Mouse (Mus musculus) hindbrain, postnatal 0 days (tissue): Measurements from ENCODE around the gene Dgcr2. TPM values are rescaled to one million over a fixed set of nuclear protein-coding genes. Genes with fewer than 3 reads are reported as not detected.
A peak's percentile ranks its signal among the peaks of the same experiment; 100 is the strongest.

Experiments used
- ATAC-seq: fragments of 200-750 bp; cut with Nextera tagmentation; 2 replicates; pipeline ENCODE4 v1.8.0; 2017; ENCODE audit warnings: mild to moderate bottlenecking, moderate TSS enrichment, moderate library complexity
- DNase-seq: peaks from one replicate; pipeline ENCODE4 v3.0.0-alpha.2; 2015; ENCODE audit warnings: low spot score
- H3K27ac ChIP-seq: fragments of 300-500 bp; sonication (generic); 2 replicates; pipeline ENCODE4 v1.5.1; 2014; ENCODE audit warnings: mild to moderate bottlenecking
- H3K27me3 ChIP-seq: fragments of 300-500 bp; sonication (generic); 2 replicates; pipeline ENCODE4 v1.6.1; 2014; ENCODE audit warnings: low read length, mixed read lengths; ENCODE audit not compliant: insufficient read depth
- H3K36me3 ChIP-seq: fragments of 300-500 bp; sonication (generic); 2 replicates; pipeline ENCODE4 v1.6.1; 2014; ENCODE audit warnings: low read length, mixed read lengths; ENCODE audit not compliant: insufficient read depth
- H3K4me1 ChIP-seq: fragments of 300-500 bp; sonication (generic); 2 replicates; pipeline ENCODE4 v1.6.1; 2014; ENCODE audit warnings: antibody characterized with exemption, low read length, mixed read lengths; ENCODE audit not compliant: insufficient read depth
- H3K4me2 ChIP-seq: fragments of 300-500 bp; sonication (generic); 2 replicates; pipeline ENCODE4 v1.6.1; 2014; ENCODE audit warnings: low read depth, mild to moderate bottlenecking, low read length, moderate library complexity, mixed read lengths
- H3K4me3 ChIP-seq: fragments of 300-500 bp; sonication (generic); 2 replicates; pipeline ENCODE4 v1.5.1; 2014; ENCODE audit warnings: low read length
- H3K9ac ChIP-seq: fragments of 300-500 bp; sonication (generic); replicated peaks from 2 replicates; pipeline ENCODE4 v1.6.1; 2014; ENCODE audit warnings: mild to moderate bottlenecking, low read length, moderate library complexity, mixed read lengths
- H3K9me3 ChIP-seq: fragments of 300-500 bp; sonication (generic); 2 replicates; pipeline ENCODE4 v1.6.1; 2016; ENCODE audit warnings: low read length, mixed read lengths
- CTCF ChIP-seq: IDR thresholded peaks from 2 replicates; pipeline ENCODE4 v1.5.1; 2016; ENCODE audit warnings: antibody characterized with exemption, control low read depth, low read depth
- WGBS: fragments of 180-500 bp; shearing (Covaris S2); extraction: QIAGEN DNeasy Blood & Tissue Kit; methylation state at CpG from one replicate; pipeline ENCODE4 v1.1.7; 2014; 5-methylcytosine and 5-hydroxymethylcytosine counted together
- polyA plus RNA-seq: library from polyadenylated mRNA; unstranded; fragments of >200 nt; fragmentation: Nextera tagmentation; extraction: Ambion mirVana; gene quantifications from 2 replicates; pipeline ENCODE4 v1.2.1, GENCODE M21; 2015
- total RNA-seq: library from RNA; depleted of rRNA; stranded (reverse); fragments of >200 nt; gene quantifications from 2 replicates; pipeline ENCODE4 v1.2.3, GENCODE M21; 2014

Gene Dgcr2
- total and polyA plus RNA-seq, 2 experiments from 2014 or later, result 88.8 to 199 TPM

GRCm38 (mm10) chr16:17890917-17891566 lies 7.3 kb downstream of the Dgcr2 start:
- Histone ChIP-seq H3K9me3 (no peaks in the 10 kb centered on the region), H3K27ac (peak overlapping the region; percentile 97), H3K4me1 (peaks cover 19% of the 10 kb centered on the region), H3K36me3 (no peaks in the 10 kb centered on the region), H3K4me2 (peak overlapping the region; percentile 84), H3K4me3 (peak overlapping the region; percentile 58), H3K9ac (peak overlapping the region; percentile 96), H3K27me3 (no peaks in the 10 kb centered on the region)
- under 1% methylated on average over 40 of the region's 44 CpGs for WGBS
- DNase-seq, result peak; percentile 85
- TF ChIP-seq CTCF, result no peak
- ATAC-seq, result peak; percentile 53

GRCm38 (mm10) chr16:17890342-17890727 lies 8.0 kb downstream of the Dgcr2 start:
- H3K9me3 ChIP-seq, result no peaks in the 10 kb centered on the region
- H3K4me1 ChIP-seq, result peaks cover 19% of the 10 kb centered on the region
- H3K36me3 ChIP-seq, result no peaks in the 10 kb centered on the region
- WGBS, result 35% methylated on average over 2 of the region's 2 CpGs
- DNase-seq, result peak; percentile 12
- ATAC-seq, result no peak
- TF ChIP-seq CTCF, result no peak
- H3K9ac ChIP-seq, result peak overlapping the region; percentile 96
- H3K4me3 ChIP-seq, result peak overlapping the region; percentile 58
- no peaks in the 10 kb centered on the region for H3K27me3 ChIP-seq
- H3K4me2 ChIP-seq, result peak overlapping the region; percentile 84
- peak overlapping the region; percentile 36; the same call in 1 of the 2 replicates for H3K27ac ChIP-seq

GRCm38 (mm10) chr16:17889689-17890341 lies 8.5 kb downstream of the Dgcr2 start:
- no peaks in the 10 kb centered on the region for H3K27me3 ChIP-seq
- TF ChIP-seq CTCF, result no peak
- no peak for DNase-seq
- H3K9ac ChIP-seq, result peak overlapping the region; percentile 96; the same call in 1 of the 2 replicates
- no peaks in the 10 kb centered on the region for H3K36me3 ChIP-seq
- peak overlapping the region; percentile 36; the same call in 1 of the 2 replicates for H3K27ac ChIP-seq
- peaks cover 19% of the 10 kb centered on the region for H3K4me1 ChIP-seq
- no peak for ATAC-seq
- H3K4me2 ChIP-seq, result peak overlapping the region; percentile 84
- no peaks in the 10 kb centered on the region for H3K9me3 ChIP-seq
- WGBS, result 77% methylated on average over 6 of the region's 6 CpGs
- H3K4me3 ChIP-seq, result peak overlapping the region; percentile 58

GRCm38 (mm10) chr16:17884116-17884515 lies 14.2 kb downstream of the Dgcr2 start:
- no peak for ATAC-seq
- Histone ChIP-seq H3K9ac (no peak overlapping the region), H3K4me1 (no peaks in the 10 kb centered on the region), H3K4me3 (no peak overlapping the region), H3K27ac (no peak overlapping the region), H3K9me3 (no peaks in the 10 kb centered on the region), H3K36me3 (no peaks in the 10 kb centered on the region), H3K27me3 (no peaks in the 10 kb centered on the region), H3K4me2 (no peak overlapping the region)
- no peak for DNase-seq
- TF ChIP-seq CTCF, result no peak
- 87% methylated on average over 6 of the region's 6 CpGs for WGBS

- no peaks in the 10 kb centered on the region for H3K9me3 ChIP-seq
- no peaks in the 10 kb centered on the region for H3K27me3 ChIP-seq
- H3K9ac ChIP-seq, result no peak overlapping the region
- no peak for DNase-seq
- no peaks in the 10 kb centered on the region for H3K4me1 ChIP-seq
- no peaks in the 10 kb centered on the region for H3K36me3 ChIP-seq
- no peak overlapping the region for H3K4me3 ChIP-seq
- TF ChIP-seq CTCF, result no peak
- ATAC-seq, result no peak
- H3K4me2 ChIP-seq, result no peak overlapping the region
- no peak overlapping the region for H3K27ac ChIP-seq
These were observed 16.2 kb downstream of the Dgcr2 start for GRCm38 (mm10) chr16:17882196-17882595.

DNA sequence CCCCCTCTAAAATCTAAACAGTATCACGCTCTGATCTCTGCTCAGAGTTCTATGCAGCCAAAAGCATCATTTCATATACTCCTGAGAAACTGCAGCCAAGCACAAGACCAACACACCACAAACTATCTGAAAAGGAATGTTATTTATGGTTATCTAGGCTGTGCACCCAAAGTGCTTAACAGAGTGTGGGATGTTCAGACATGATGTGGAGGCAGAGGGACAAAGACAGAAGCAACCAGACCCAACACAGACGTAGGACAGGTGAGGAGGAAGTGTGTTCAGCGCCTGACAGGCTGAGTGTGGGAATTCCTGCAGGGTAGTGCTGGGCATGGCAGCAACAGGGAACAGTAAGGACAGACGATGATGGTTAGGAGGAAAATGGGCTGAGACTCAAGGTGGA lies 18.8 kb downstream of the Dgcr2 start:
- Histone ChIP-seq H3K9ac (no peak overlapping the region), H3K4me3 (no peak overlapping the region), H3K36me3 (no peaks in the 10 kb centered on the region), H3K4me1 (no peaks in the 10 kb centered on the region), H3K4me2 (no peak overlapping the region), H3K27ac (no peak overlapping the region), H3K27me3 (no peaks in the 10 kb centered on the region), H3K9me3 (no peaks in the 10 kb centered on the region)
- TF ChIP-seq CTCF, result no peak
- DNase-seq (no peak), ATAC-seq (no peak)
- 90% methylated on average over 4 of the region's 4 CpGs for WGBS

DNA sequence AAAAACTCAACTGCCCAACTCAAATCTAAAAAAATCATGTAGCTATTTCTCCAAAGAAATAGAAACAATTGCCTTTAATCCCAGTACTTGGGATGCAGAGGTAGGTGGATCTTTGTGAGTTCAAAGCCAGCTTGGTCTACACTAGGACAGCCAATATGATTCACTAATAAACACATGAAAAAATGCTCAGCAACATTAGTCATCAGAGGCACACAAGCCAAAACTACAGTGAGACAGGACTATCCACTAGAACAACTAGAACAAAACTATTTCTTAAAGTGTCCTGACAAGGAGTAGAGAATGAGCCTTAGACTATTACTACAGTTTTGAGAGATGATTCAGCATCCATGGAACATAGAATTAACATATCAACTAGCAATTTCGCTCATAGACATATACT lies 22.3 kb downstream of the Dgcr2 start:
- DNase-seq (no peak), ATAC-seq (no peak)
- no peak for TF ChIP-seq CTCF
- no peaks in the 10 kb centered on the region for H3K4me1 ChIP-seq
- H3K36me3 ChIP-seq, result peaks cover 10% of the 10 kb centered on the region; the same call in 1 of the 2 replicates
- WGBS, result 94% methylated on average over 1 of the region's 1 CpGs
- no peaks in the 10 kb centered on the region for H3K9me3 ChIP-seq
- no peaks in the 10 kb centered on the region for H3K27me3 ChIP-seq
- H3K27ac ChIP-seq, result no peak overlapping the region
- no peak overlapping the region for H3K4me2 ChIP-seq
- no peak overlapping the region for H3K4me3 ChIP-seq
- H3K9ac ChIP-seq, result no peak overlapping the region
